Mouse (Mus musculus) ES-Bruce4 (cell line): Measurements from ENCODE around the gene Aqp2.

ENCODE experiments used
- CTCF ChIP-seq: IDR thresholded peaks from one replicate; pipeline ENCODE4 v1.8.1; 2011; ENCODE audit warnings: low read depth, low read length
- POLR2A ChIP-seq: IDR thresholded peaks from one replicate; pipeline ENCODE4 v1.8.1; 2011; ENCODE audit warnings: low read length; ENCODE audit not compliant: insufficient read depth

DNA sequence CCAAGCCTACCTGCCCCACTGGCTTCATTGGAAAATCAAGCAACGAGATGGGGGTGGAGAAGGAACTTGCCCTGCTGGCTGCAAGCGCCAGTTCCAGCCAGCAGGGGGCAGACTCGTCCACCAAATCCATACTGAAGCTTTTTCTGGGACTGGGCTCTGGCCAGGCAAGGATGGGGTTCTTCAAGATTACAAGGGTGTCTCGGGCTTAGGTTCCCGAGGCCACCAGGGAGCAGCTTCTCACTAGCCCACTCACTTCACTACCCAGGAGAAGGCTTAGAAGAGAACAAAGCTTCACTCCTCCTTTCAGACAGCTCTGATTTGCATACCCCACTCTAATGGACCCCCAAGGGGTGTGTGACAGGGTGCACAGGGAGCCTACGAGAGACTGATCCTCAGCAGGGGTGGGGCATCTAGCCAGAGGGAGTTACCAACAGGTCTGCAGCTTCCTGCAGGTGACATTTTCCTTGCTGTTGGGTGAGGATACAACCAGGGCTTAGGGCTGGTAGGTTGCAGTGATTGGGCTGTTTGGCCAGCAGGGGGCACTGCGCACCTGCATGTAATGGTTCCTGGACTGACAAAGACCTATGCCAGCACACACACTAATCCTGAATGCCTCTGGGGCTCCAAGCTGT is 17.3 kb downstream of the Aqp2 start:
- TF ChIP-seq CTCF (peak; percentile 97), POLR2A (no peak)
